Mouse (Mus musculus) myocyte (in vitro differentiated cells): Measurements from ENCODE around the gene Ceacam20. TPM values are rescaled to one million over a fixed set of nuclear protein-coding genes. Genes with fewer than 3 reads are reported as not detected.

Experiments
- H3K27me3 ChIP-seq: one replicate; pipeline ENCODE4 v1.6.1; 2011; ENCODE audit not compliant: control insufficient read depth, insufficient read depth, insufficient read length
- H3K36me3 ChIP-seq: one replicate; pipeline ENCODE4 v1.6.1; 2011; ENCODE audit not compliant: control insufficient read depth, insufficient read depth
- H3K4me2 ChIP-seq: one replicate; pipeline ENCODE4 v1.6.1; 2011; ENCODE audit warnings: low read depth, control low read depth
- H3K4me3 ChIP-seq: one replicate; pipeline ENCODE4 v1.5.1; 2011; ENCODE audit warnings: mild to moderate bottlenecking, control low read depth, moderate library complexity
- H3K79me2 ChIP-seq: one replicate; pipeline ENCODE4 v1.6.1; 2011; ENCODE audit not compliant: control insufficient read depth, insufficient read depth
- H3ac ChIP-seq: one replicate; pipeline ENCODE4 v1.6.1; 2011; ENCODE audit not compliant: control insufficient read depth, insufficient read length
- CEBPB ChIP-seq: IDR thresholded peaks from 2 replicates; pipeline ENCODE4 v1.6.1; 2011; ENCODE audit warnings: mild to moderate bottlenecking, moderate library complexity; ENCODE audit not compliant: poor library complexity, insufficient read depth, severe bottlenecking
- E2F4 ChIP-seq: IDR thresholded peaks from one replicate; pipeline ENCODE4 v1.6.1; 2011; ENCODE audit warnings: mild to moderate bottlenecking, control low read depth, moderate library complexity; ENCODE audit not compliant: insufficient read depth
- MAX ChIP-seq: IDR thresholded peaks from one replicate; pipeline ENCODE4 v1.6.1; 2011; ENCODE audit warnings: low read depth, mild to moderate bottlenecking, control low read depth
- MYOD1 ChIP-seq, 3 experiments: IDR thresholded peaks; one replicate each; pipeline ENCODE4 v1.6.1; 2011; ENCODE audit warnings: control low read depth in 2 of 3, low read depth in 2 of 3, mild to moderate bottlenecking in 2 of 3, moderate library complexity in 1 of 3; ENCODE audit not compliant: insufficient read length in 2 of 3, control insufficient read depth in 1 of 3
- MYOG ChIP-seq, 3 experiments: IDR thresholded peaks; one replicate each; pipeline ENCODE4 v1.6.1; 2011; ENCODE audit warnings: control low read depth in 2 of 3, low read depth in 2 of 3, mild to moderate bottlenecking in 2 of 3; ENCODE audit not compliant: insufficient read length in 2 of 3, control insufficient read depth in 1 of 3, insufficient read depth in 1 of 3
- POLR2A ChIP-seq: IDR thresholded peaks from one replicate; pipeline ENCODE4 v1.6.1; 2011; ENCODE audit warnings: low read depth, mild to moderate bottlenecking, control low read depth, moderate library complexity; ENCODE audit not compliant: insufficient read length
- POLR2AphosphoS2 ChIP-seq: IDR thresholded peaks from one replicate; pipeline ENCODE4 v1.6.1; 2011; ENCODE audit warnings: low read depth, control low read depth; ENCODE audit not compliant: insufficient read length
- REST ChIP-seq: IDR thresholded peaks from one replicate; pipeline ENCODE4 v1.6.1; 2011; ENCODE audit warnings: mild to moderate bottlenecking, control low read depth, moderate library complexity; ENCODE audit not compliant: insufficient read depth, insufficient read length
- SRF ChIP-seq: IDR thresholded peaks from one replicate; pipeline ENCODE4 v1.6.1; 2011; ENCODE audit warnings: low read depth; ENCODE audit not compliant: control insufficient read depth, insufficient read length
- TCF12 ChIP-seq: IDR thresholded peaks from one replicate; pipeline ENCODE4 v1.6.1; 2011; ENCODE audit warnings: mild to moderate bottlenecking, control low read depth; ENCODE audit not compliant: poor library complexity, insufficient read depth, severe bottlenecking
- TCF3 ChIP-seq: IDR thresholded peaks from one replicate; pipeline ENCODE4 v1.6.1; 2011; ENCODE audit warnings: low read depth, control low read depth; ENCODE audit not compliant: insufficient read length
- USF1 ChIP-seq: IDR thresholded peaks from one replicate; pipeline ENCODE4 v1.6.1; 2011; ENCODE audit warnings: low read depth, mild to moderate bottlenecking, control low read depth, moderate library complexity
- polyA plus RNA-seq: library from polyadenylated mRNA; unstranded; fragments of >200 nt; fragmentation: generic; extraction: Trizol; gene quantifications from one replicate; pipeline ENCODE4 v1.2.1, GENCODE M21; 2012; ENCODE audit warnings: missing spikeins

Ceacam20 gene
- polyA plus RNA-seq, 1 experiment: not detected

DNA sequence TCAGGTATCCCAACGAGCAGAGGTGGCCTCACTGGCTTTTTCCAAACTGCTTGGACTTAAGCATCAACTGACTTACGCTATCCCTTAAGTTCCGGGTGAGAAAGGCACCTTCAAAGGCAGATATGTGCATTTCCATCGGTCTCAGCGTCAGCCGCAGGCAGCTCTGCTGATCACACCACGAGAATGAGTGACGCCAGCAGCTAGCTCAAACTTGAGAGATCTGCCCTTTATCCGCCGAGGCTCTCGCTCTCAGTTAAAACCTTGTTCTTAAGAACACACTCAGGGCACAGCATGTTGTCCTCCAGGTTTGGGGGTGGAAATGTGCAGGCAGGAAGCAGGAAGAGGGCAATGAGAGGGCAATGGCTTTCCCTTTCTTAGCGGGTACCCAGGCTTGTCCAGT, 16.3 kb upstream of the Ceacam20 start:
- H3K36me3 ChIP-seq: no peaks in the 10 kb centered on the region

GRCm38 (mm10) chr7:19949996-19950395, 15.2 kb upstream of the Ceacam20 start:
- TF ChIP-seq CEBPB (no peak), TCF12 (no peak), E2F4 (no peak)
- H3K4me3 ChIP-seq: no peak overlapping the region
- no peaks in the 10 kb centered on the region for H3K79me2 ChIP-seq
- H3K27me3 ChIP-seq: no peaks in the 10 kb centered on the region
- H3K36me3 ChIP-seq: no peaks in the 10 kb centered on the region
- no peak overlapping the region for H3K4me2 ChIP-seq
- no peak overlapping the region for H3ac ChIP-seq

More for the DNA sequence above, 16.3 kb upstream of the Ceacam20 start:
- H3K27me3 ChIP-seq: no peaks in the 10 kb centered on the region
- H3K4me3 ChIP-seq: no peak overlapping the region
- no peak overlapping the region for H3ac ChIP-seq
- H3K4me2 ChIP-seq: no peak overlapping the region
- H3K79me2 ChIP-seq: no peaks in the 10 kb centered on the region
- TF ChIP-seq MAX (no peak), POLR2A (no peak), USF1 (no peak), TCF3 (no peak), SRF (no peak), MYOG (IDR thresholded peaks at IDR 0.05; ENCODE audit: control insufficient read depth in 1 of 3, insufficient read depth in 1 of 3, insufficient read length in 2 of 3, low read depth in 2 of 3) (no peak), E2F4 (no peak), CEBPB (no peak), POLR2AphosphoS2 (no peak)

DNA sequence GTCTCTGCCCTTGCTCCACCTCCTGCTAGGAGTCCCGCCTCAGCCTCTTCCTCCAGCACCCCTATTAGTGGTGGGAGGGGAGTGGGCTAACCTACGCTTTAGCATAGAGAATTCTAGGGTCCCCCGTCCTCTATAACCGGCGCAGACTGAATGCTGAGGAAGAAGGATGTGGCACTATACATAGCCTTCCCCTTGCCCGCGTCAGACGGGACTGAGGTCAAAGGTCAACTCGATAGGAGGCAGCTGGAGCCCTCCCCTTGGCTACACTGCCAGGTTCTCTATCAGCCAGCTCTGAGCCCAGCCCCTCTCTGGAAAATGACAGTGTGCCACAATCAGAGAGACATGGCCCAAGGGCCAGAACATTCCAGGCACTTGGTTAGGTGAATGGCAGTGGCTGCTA, 14.6 kb upstream of the Ceacam20 start, which contains the start of gene Igsf23:
Igsf23 (minus strand) TSS at position 168 of the 400 bp plus-strand sequence.
- TF ChIP-seq MAX (no peak), SRF (no peak), TCF12 (no peak), POLR2AphosphoS2 (no peak), MYOD1 (IDR thresholded peaks at IDR 0.05; ENCODE audit: control insufficient read depth in 1 of 3, insufficient read length in 2 of 3, low read depth in 2 of 3) (no peak), TCF3 (no peak), USF1 (no peak), REST (no peak), MYOG (IDR thresholded peaks at IDR 0.05; ENCODE audit: control insufficient read depth in 1 of 3, insufficient read depth in 1 of 3, insufficient read length in 2 of 3, low read depth in 2 of 3) (no peak), CEBPB (no peak)
- Histone ChIP-seq H3K36me3 (no peaks in the 10 kb centered on the region), H3ac (no peak within 1 kb of the TSS), H3K4me2 (no peak within 1 kb of the TSS), H3K27me3 (no peaks in the 10 kb centered on the region), H3K4me3 (no peak within 1 kb of the TSS), H3K79me2 (no peaks in the 10 kb centered on the region)

DNA sequence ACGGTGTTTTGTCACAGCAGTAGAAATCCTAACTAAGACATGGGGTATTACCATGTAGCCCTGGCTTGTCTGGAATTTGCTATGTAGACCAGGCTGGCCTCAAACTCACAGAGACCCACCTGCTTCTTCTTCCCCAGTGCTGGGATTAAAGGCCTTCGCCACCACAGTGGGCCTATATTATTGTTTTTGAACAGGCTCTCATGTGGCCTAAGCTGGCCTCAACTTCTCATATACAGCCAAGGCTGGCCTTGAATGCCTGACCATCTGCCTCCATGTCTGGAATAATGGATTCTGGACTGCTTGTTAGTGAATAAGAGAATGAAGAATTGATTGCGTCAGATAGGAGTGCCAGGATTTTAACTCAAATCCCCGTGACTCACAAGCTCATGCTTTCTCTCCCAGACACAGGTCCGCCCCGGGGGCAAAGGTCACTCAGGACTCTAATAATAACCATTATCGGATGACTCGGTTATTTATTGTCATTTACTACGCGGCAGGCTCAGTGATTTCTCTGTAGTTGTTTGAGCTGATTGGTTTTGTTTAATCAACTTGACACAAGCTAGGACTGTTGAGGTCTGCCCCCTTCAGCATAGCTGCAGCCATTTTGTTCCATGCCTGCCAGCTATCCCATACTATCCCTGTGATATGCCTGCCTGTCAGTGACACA, 12.8 kb upstream of the Ceacam20 start:
- Histone ChIP-seq H3K36me3 (no peaks in the 10 kb centered on the region), H3K27me3 (no peaks in the 10 kb centered on the region), H3K79me2 (no peaks in the 10 kb centered on the region), H3K4me3 (no peak overlapping the region), H3K4me2 (peak overlapping the region; percentile 25), H3ac (no peak overlapping the region)
- peak; percentile 74 for TF ChIP-seq CEBPB
- no peak for TF ChIP-seq MYOD1 (IDR thresholded peaks at IDR 0.05; ENCODE audit: control insufficient read depth in 1 of 3, insufficient read length in 2 of 3, low read depth in 2 of 3)

DNA sequence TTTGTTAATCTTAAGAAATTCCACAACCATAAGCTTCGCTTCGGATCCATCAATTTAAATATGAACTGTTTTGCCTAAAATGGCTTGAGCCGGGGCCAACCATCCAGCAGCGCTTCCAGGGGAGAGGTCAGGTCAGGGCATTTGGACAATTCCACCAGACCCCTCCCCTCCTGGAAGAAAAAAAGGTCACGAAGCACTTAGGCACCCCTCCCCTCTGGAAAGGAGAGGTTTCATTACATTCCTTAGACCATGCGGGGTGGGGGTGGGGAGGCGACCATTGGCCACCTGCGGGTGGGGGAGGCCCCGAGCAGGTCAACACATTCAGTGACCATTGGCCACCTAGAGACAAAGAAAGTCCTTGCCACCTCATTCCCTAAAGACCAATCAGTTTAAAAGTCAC, 12.2 kb upstream of the Ceacam20 start:
- H3K79me2 ChIP-seq: no peaks in the 10 kb centered on the region
- H3K36me3 ChIP-seq: no peaks in the 10 kb centered on the region
- peak overlapping the region; percentile 25 for H3K4me2 ChIP-seq
- no peak overlapping the region for H3ac ChIP-seq
- TF ChIP-seq E2F4: no peak
- no peak for TF ChIP-seq TCF12
- no peak for TF ChIP-seq POLR2AphosphoS2
- no peak for TF ChIP-seq TCF3
- TF ChIP-seq MYOD1 (IDR thresholded peaks at IDR 0.05; ENCODE audit: control insufficient read depth in 1 of 3, insufficient read length in 2 of 3, low read depth in 2 of 3): no peak
- no peak for TF ChIP-seq POLR2A
- TF ChIP-seq SRF: no peak
- no peak for TF ChIP-seq REST
- no peak for TF ChIP-seq MAX
- no peak for TF ChIP-seq CEBPB
- no peak for TF ChIP-seq MYOG (IDR thresholded peaks at IDR 0.05; ENCODE audit: control insufficient read depth in 1 of 3, insufficient read depth in 1 of 3, insufficient read length in 2 of 3, low read depth in 2 of 3)
- no peak for TF ChIP-seq USF1
- no peak overlapping the region for H3K4me3 ChIP-seq
- H3K27me3 ChIP-seq: no peaks in the 10 kb centered on the region
